In genomic region chr9:13320800-13321364, GRCm38 (mm10) we compare ENCODE assay signal across 24 mouse cellular contexts. TPM values are rescaled to one million over a fixed set of nuclear protein-coding genes. Genes with fewer than 3 reads are reported as not detected.
A peak's percentile ranks its signal among the peaks of the same experiment; 100 is the strongest.
DNase-seq lines count a peak whose midpoint lies in the region; ATAC-seq and TF ChIP-seq lines count a peak whose summit lies in the region.
"Had no signal": no experiment of that assay in that cellular context is flagged by ENCODE, and none has a peak within 500 bp of the region (broad histone marks: within the 10 kb centered on the region; RNA-seq: fewer than 3 reads in every experiment).

No protein-coding gene starts in this region.

- no peaks in the 10 kb centered on the region for H3K36me3 ChIP-seq in heart, embryonic 11.5 days (ENCODE audit: control insufficient read depth, insufficient read depth, low read length)
- H3K36me3 ChIP-seq: embryonic facial prominence, embryonic 13.5 days; intestine, embryonic 15.5 days; limb, embryonic 15.5 days; neural tube, embryonic 12.5 days had no signal

- no peak overlapping the region for H3K4me3 ChIP-seq in heart, embryonic 11.5 days (ENCODE audit: low read depth, low read length)
- H3K4me3 ChIP-seq in gastrocnemius, adult 2 months: no peak overlapping the region
- H3K4me3 ChIP-seq: embryonic facial prominence, embryonic 13.5 days; forebrain, embryonic 13.5 days; intestine, embryonic 15.5 days; limb, embryonic 15.5 days; neural tube, embryonic 12.5 days had no signal

- H3K4me1 ChIP-seq in heart, embryonic 11.5 days (ENCODE audit: control insufficient read depth, insufficient read depth, low read length): peaks cover 40% of the 10 kb centered on the region

- intact Hi-C loops in heart, postnatal 36 days (cut with DNase I): no loop called here
- intact Hi-C loops in gastrocnemius, adult 2 months (cut with DNase I): no loop called here

- H3K9ac ChIP-seq in heart, embryonic 11.5 days (ENCODE audit: low read depth, low read length): no peak overlapping the region
- H3K9ac ChIP-seq: embryonic facial prominence, embryonic 13.5 days; forebrain, embryonic 13.5 days; hindbrain, embryonic 14.5 days; intestine, embryonic 15.5 days; limb, embryonic 15.5 days; neural tube, embryonic 12.5 days had no signal

- 33% methylated on average over 5 of the region's 5 CpGs for WGBS in heart, embryonic 11.5 days (ENCODE audit: insufficient replicate concordance)

- ATAC-seq in heart, embryonic 11.5 days (replicated peaks; ENCODE audit: insufficient number of reproducible peaks, low FRiP score, low TSS enrichment): no peak
- ATAC-seq: forebrain, embryonic 13.5 days; intestine, embryonic 15.5 days had no signal

- 0 out of 2 replicates have a peak overlapping the region, but pooled peaks have one; percentile 29 for H3K27ac ChIP-seq in heart, embryonic 11.5 days (ENCODE audit: low read depth, low read length)
- H3K27ac ChIP-seq in gastrocnemius, adult 2 months: no peak overlapping the region
- H3K27ac ChIP-seq: embryonic facial prominence, embryonic 13.5 days; forebrain, embryonic 13.5 days; hindbrain, embryonic 14.5 days; intestine, embryonic 15.5 days; limb, embryonic 15.5 days; neural tube, embryonic 12.5 days had no signal

- no peak for TF ChIP-seq CTCF in gastrocnemius, adult 2 months (IDR thresholded peaks at IDR 0.05)

- no peaks in the 10 kb centered on the region for H3K27me3 ChIP-seq in heart, embryonic 11.5 days (ENCODE audit: control insufficient read depth, insufficient read depth, low read length)
- H3K27me3 ChIP-seq: embryonic facial prominence, embryonic 13.5 days; forebrain, embryonic 13.5 days; intestine, embryonic 15.5 days; limb, embryonic 15.5 days; neural tube, embryonic 12.5 days had no signal

- no peak overlapping the region for H3K4me2 ChIP-seq in heart, embryonic 11.5 days
- H3K4me2 ChIP-seq: embryonic facial prominence, embryonic 13.5 days; forebrain, embryonic 13.5 days; hindbrain, embryonic 14.5 days; intestine, embryonic 15.5 days; limb, embryonic 15.5 days; neural tube, embryonic 12.5 days had no signal

- DNase-seq in heart, postnatal 36 days: no peak
- peak; percentile 1 for DNase-seq in layer of hippocampus, adult 11-12 months (ENCODE audit: low spot score)
- DNase-seq in layer of hippocampus, adult 9-10 months (ENCODE audit: low spot score): no peak
- peak; percentile 62 for DNase-seq in CD4-positive, CD25-positive, alpha-beta regulatory T cell, adult 2 months (ENCODE audit: low read depth, low spot score)
- DNase-seq in induced T-regulatory cell, adult 2 months (ENCODE audit: low read depth): peak; percentile 64
- no peak for DNase-seq in gastrocnemius, adult 2 months
- DNase-seq: adrenal gland, postnatal 10 days; cerebellum, adult 8-10 months; cerebellum, postnatal 36 days; embryo, embryonic 11 days; heart, postnatal 14 days; kidney, adult 8-10 months; kidney, postnatal 25 days; left cerebral cortex, postnatal 4 days; midbrain, embryonic 14.5 days; right cerebral cortex, postnatal 25 days; spleen, adult 18-20 months had no signal

- no peaks in the 10 kb centered on the region for H3K9me3 ChIP-seq in heart, embryonic 11.5 days (replicated peaks; ENCODE audit: control insufficient read depth, low read length)
- H3K9me3 ChIP-seq: embryonic facial prominence, embryonic 13.5 days; forebrain, embryonic 13.5 days; intestine, embryonic 15.5 days; limb, embryonic 15.5 days; neural tube, embryonic 12.5 days had no signal

RNA-seq across cellular contexts. Expression of gene Maml2, which starts 23.1 kb away (rescaled TPM):
- 9.1 and 9.2 TPM in 2 replicates for polyA plus RNA-seq in heart, embryonic 11.5 days (2014; fragmentation: Nextera tagmentation; extraction: Ambion mirVana)
- total RNA-seq in heart, postnatal 36 days (2021): 1 to 10 TPM; 6.0 to 6.2 TPM
- total RNA-seq in gastrocnemius, adult 2 months (2021): 1 to 10 TPM; 2.9 to 3.0 TPM

Comparison
In these comparisons a context has a peak if more than half of its experiments do, and no peak if none do; other contexts are left out.
1. DNase-seq: peak in layer of hippocampus, adult 11-12 months (single experiment), CD4-positive, CD25-positive, alpha-beta regulatory T cell, adult 2 months (single experiment) and induced T-regulatory cell, adult 2 months (single experiment); none in heart, postnatal 36 days (0 of 2), layer of hippocampus, adult 9-10 months (single experiment) and gastrocnemius, adult 2 months (single experiment).